Mouse (Mus musculus) MEL (cell line): ENCODE measurements around the gene Abca2. TPM values are rescaled to one million over a fixed set of nuclear protein-coding genes. Genes with fewer than 3 reads are reported as not detected.

ENCODE experiments used
- DNase-seq: peaks from one replicate; pipeline ENCODE4 v3.0.0; 2011; ENCODE audit warnings: low read depth, low spot score
- H3K27ac ChIP-seq: 2 replicates; pipeline ENCODE4 v1.5.1; 2012; ENCODE audit warnings: low read depth, mild to moderate bottlenecking, control low read depth, low read length, moderate library complexity; ENCODE audit not compliant: control insufficient read depth
- H3K27me3 ChIP-seq, 2 experiments: fragments of 150-350 bp in 1 of 2; sonication (generic) in 1 of 2; 2 replicates each; pipeline ENCODE4 v1.6.1; 2012; ENCODE audit warnings: low read length in 2 of 2, mild to moderate bottlenecking in 2 of 2, improper control_type of control experiment in 1 of 2, moderate library complexity in 1 of 2; ENCODE audit not compliant: insufficient read depth in 2 of 2, control insufficient read depth in 1 of 2
- H3K36me3 ChIP-seq, 2 experiments: 2 replicates each; pipeline ENCODE4 v1.6.1; 2012 to 2014; ENCODE audit warnings: low read length in 2 of 2, improper control_type of control experiment in 1 of 2, inconsistent platforms in 1 of 2, mild to moderate bottlenecking in 1 of 2; ENCODE audit not compliant: insufficient read depth in 2 of 2, control insufficient read depth in 1 of 2
- H3K4me1 ChIP-seq, 2 experiments: fragments of 150-350 bp in 1 of 2; sonication (generic) in 1 of 2; 2 replicates each; pipeline ENCODE4 v1.6.1; 2012; ENCODE audit warnings: low read length in 2 of 2, improper control_type of control experiment in 1 of 2, mild to moderate bottlenecking in 1 of 2; ENCODE audit not compliant: insufficient read depth in 2 of 2, control insufficient read depth in 1 of 2
- H3K4me3 ChIP-seq, 2 experiments: fragments of 150-350 bp in 1 of 2; sonication (generic) in 1 of 2; 2 replicates each; pipeline ENCODE4 v1.5.1; 2012; ENCODE audit warnings: low read depth in 2 of 2, low read length in 2 of 2, mild to moderate bottlenecking in 2 of 2, moderate library complexity in 2 of 2, control low read depth in 1 of 2, improper control_type of control experiment in 1 of 2; ENCODE audit not compliant: control insufficient read depth in 1 of 2, insufficient read depth in 1 of 2
- H3K79me2 ChIP-seq: 2 replicates; pipeline ENCODE4 v1.6.1; 2012; ENCODE audit warnings: mild to moderate bottlenecking, low read length, moderate library complexity; ENCODE audit not compliant: control insufficient read depth, poor library complexity, insufficient read depth
- H3K9ac ChIP-seq: 2 replicates; pipeline ENCODE4 v1.6.1; 2012; ENCODE audit warnings: low read depth, mild to moderate bottlenecking, control low read depth, low read length, moderate library complexity; ENCODE audit not compliant: control insufficient read depth, poor library complexity, severe bottlenecking
- H3K9me3 ChIP-seq: fragments of 150-350 bp; sonication (generic); replicated peaks from 2 replicates; pipeline ENCODE4 v1.6.1; 2012; ENCODE audit warnings: mild to moderate bottlenecking, low read length, improper control_type of control experiment, moderate library complexity; ENCODE audit not compliant: insufficient read depth
- BHLHE40 ChIP-seq: IDR thresholded peaks from 2 replicates; pipeline ENCODE4 v1.6.1; 2012; ENCODE audit warnings: low read depth, mild to moderate bottlenecking, inconsistent platforms, low read length, improper control_type of control experiment, borderline replicate concordance
- CHD1 ChIP-seq: IDR thresholded peaks from 2 replicates; pipeline ENCODE4 v1.6.1; 2012; ENCODE audit warnings: low read depth, mild to moderate bottlenecking, inconsistent platforms, low read length, improper control_type of control experiment
- CHD2 ChIP-seq: IDR thresholded peaks from 2 replicates; pipeline ENCODE4 v1.6.1; 2011; ENCODE audit warnings: low read length, improper control_type of control experiment
- ETS1 ChIP-seq: IDR thresholded peaks from 2 replicates; pipeline ENCODE4 v1.6.1; 2012; ENCODE audit warnings: low read depth, mild to moderate bottlenecking, inconsistent platforms, low read length, improper control_type of control experiment, moderate library complexity
- GABPA ChIP-seq: IDR thresholded peaks from 2 replicates; pipeline ENCODE4 v1.6.1; 2012; ENCODE audit warnings: low read depth, mild to moderate bottlenecking, inconsistent platforms, low read length, improper control_type of control experiment, moderate library complexity
- GATA1 ChIP-seq: IDR thresholded peaks from 2 replicates; pipeline ENCODE4 v1.6.1; 2011; ENCODE audit warnings: low read depth, low read length, improper control_type of control experiment
- HCFC1 ChIP-seq: IDR thresholded peaks from 2 replicates; pipeline ENCODE4 v1.6.1; 2012; ENCODE audit warnings: low read depth, mild to moderate bottlenecking, inconsistent platforms, low read length, improper control_type of control experiment, moderate library complexity
- JUND ChIP-seq: IDR thresholded peaks from 2 replicates; pipeline ENCODE4 v1.6.1; 2011; ENCODE audit warnings: low read depth, mild to moderate bottlenecking, improper control_type of control experiment, low read length
- MAZ ChIP-seq: IDR thresholded peaks from 2 replicates; pipeline ENCODE4 v1.6.1; 2012; ENCODE audit warnings: low read depth, mild to moderate bottlenecking, inconsistent platforms, low read length, improper control_type of control experiment
- MEF2A ChIP-seq: IDR thresholded peaks from 2 replicates; pipeline ENCODE4 v1.6.1; 2014; ENCODE audit warnings: low read depth, mild to moderate bottlenecking, inconsistent platforms, low read length, improper control_type of control experiment; ENCODE audit not compliant: poor library complexity, insufficient replicate concordance, severe bottlenecking; ENCODE audit errors: extremely low read depth
- NELFE ChIP-seq: IDR thresholded peaks from 2 replicates; pipeline ENCODE4 v1.6.1; 2011; ENCODE audit warnings: low read depth, low read length, improper control_type of control experiment
- NRF1 ChIP-seq: IDR thresholded peaks from 2 replicates; pipeline ENCODE4 v1.6.1; 2014; ENCODE audit warnings: low read depth, mild to moderate bottlenecking, inconsistent platforms, low read length, improper control_type of control experiment, moderate library complexity; ENCODE audit not compliant: poor library complexity, insufficient read depth, severe bottlenecking
- POLR2A ChIP-seq, 2 experiments: IDR thresholded peaks; 2 replicates each; pipeline ENCODE4 v1.6.1; 2011 to 2012; ENCODE audit warnings: low read length in 2 of 2, mild to moderate bottlenecking in 2 of 2, control low read depth in 1 of 2, improper control_type of control experiment in 1 of 2, low read depth in 1 of 2, moderate library complexity in 1 of 2; ENCODE audit not compliant: control insufficient read depth in 1 of 2, insufficient read depth in 1 of 2, poor library complexity in 1 of 2
- POLR2AphosphoS2 ChIP-seq: IDR thresholded peaks from 2 replicates; pipeline ENCODE4 v1.6.1; 2011; ENCODE audit warnings: low read length, improper control_type of control experiment
- USF1 ChIP-seq: IDR thresholded peaks from 2 replicates; pipeline ENCODE4 v1.6.1; 2014; ENCODE audit warnings: low read depth, mild to moderate bottlenecking, inconsistent platforms, low read length, improper control_type of control experiment, moderate library complexity
- USF2 ChIP-seq, 2 experiments: IDR thresholded peaks; 2 replicates each; pipeline ENCODE4 v1.6.1; 2011 to 2012; ENCODE audit warnings: improper control_type of control experiment in 2 of 2, low read length in 2 of 2, borderline replicate concordance in 1 of 2, inconsistent platforms in 1 of 2, low read depth in 1 of 2, mild to moderate bottlenecking in 1 of 2; ENCODE audit not compliant: insufficient read depth in 1 of 2
- ZC3H11A ChIP-seq: IDR thresholded peaks from 2 replicates; pipeline ENCODE4 v1.6.1; 2012; ENCODE audit warnings: low read depth, mild to moderate bottlenecking, inconsistent platforms, low read length, improper control_type of control experiment
- polyA plus RNA-seq, 2 experiments: library from polyadenylated mRNA; stranded (reverse) in 1 of 2; unstranded in 1 of 2; fragments of >175 nt in 1 of 2; fragments of >200 nt in 1 of 2; gene quantifications; 2 replicates each; pipeline versions ENCODE4 v1.2.1 to v1.2.4; 2012; ENCODE audit warnings: low replicate concordance in 2 of 2, low read depth in 1 of 2; ENCODE audit not compliant: insufficient read length in 2 of 2, insufficient read depth in 1 of 2, missing spikeins in 1 of 2
- total RNA-seq: library from RNA; depleted of rRNA; stranded (reverse); fragments of 300-350 nt; gene quantifications from 2 replicates; pipeline ENCODE4 v1.2.3, GENCODE M21; 2012

The Abca2 gene
- total and polyA plus RNA-seq, 3 experiments: 10.4 to 42.2 TPM; not detected in 1

DNA sequence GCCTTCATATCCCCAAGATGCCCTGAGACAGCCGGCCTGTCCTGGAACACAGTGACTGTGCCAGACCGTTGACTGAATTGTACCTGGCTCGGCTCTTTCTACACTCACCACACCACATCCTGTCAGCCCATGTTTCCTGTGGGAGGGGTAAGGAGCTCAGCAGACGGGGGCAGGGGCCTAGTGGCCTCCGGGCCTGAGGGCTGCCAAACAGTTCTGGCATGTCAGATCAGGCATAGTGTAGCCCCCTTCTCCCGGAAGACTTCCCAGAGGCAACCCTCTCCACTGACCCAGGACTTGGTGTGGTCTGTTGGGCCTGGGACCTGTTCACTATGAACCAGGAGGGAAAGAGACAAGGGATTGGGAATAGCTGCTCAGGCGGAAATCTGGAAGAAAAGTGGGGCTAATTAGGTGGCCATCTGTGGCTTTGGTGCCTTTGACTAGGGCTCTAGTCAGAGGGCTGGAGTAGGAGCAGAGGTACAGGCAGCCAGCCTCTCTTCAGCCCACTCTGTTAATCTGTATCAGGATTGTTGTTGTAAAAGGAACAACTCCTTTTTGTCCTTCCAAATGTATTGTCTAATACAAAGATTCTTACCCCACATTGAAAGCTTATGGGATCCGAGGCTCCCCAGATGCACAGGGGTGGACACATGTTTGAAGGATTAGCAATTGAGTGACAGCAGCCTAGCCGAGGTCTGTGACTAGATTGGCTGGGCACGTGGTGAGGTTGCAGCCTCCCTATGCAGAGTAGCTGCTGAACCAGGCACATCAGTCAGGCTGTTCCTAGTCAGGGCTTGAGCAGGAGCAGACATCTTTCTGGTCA is 37.5 kb downstream of the Abca2 start:
- no peak overlapping the region for H3K4me3 ChIP-seq
- H3K27ac ChIP-seq: no peak overlapping the region
- no peak overlapping the region for H3K9ac ChIP-seq
- no peaks in the 10 kb centered on the region for H3K79me2 ChIP-seq
- peak; percentile 23 for DNase-seq
- no peak for TF ChIP-seq GABPA
- no peak for TF ChIP-seq POLR2AphosphoS2
- peaks cover 0 to 1% of the 10 kb centered on the region in 2 experiments; a peak in 2 of 4 replicates for H3K27me3 ChIP-seq
- peaks cover 4 to 5% of the 10 kb centered on the region in 2 experiments; a peak in 3 of 4 replicates for H3K4me1 ChIP-seq
- H3K9me3 ChIP-seq: no peaks in the 10 kb centered on the region
- no peaks in the 10 kb centered on the region for H3K36me3 ChIP-seq

DNA sequence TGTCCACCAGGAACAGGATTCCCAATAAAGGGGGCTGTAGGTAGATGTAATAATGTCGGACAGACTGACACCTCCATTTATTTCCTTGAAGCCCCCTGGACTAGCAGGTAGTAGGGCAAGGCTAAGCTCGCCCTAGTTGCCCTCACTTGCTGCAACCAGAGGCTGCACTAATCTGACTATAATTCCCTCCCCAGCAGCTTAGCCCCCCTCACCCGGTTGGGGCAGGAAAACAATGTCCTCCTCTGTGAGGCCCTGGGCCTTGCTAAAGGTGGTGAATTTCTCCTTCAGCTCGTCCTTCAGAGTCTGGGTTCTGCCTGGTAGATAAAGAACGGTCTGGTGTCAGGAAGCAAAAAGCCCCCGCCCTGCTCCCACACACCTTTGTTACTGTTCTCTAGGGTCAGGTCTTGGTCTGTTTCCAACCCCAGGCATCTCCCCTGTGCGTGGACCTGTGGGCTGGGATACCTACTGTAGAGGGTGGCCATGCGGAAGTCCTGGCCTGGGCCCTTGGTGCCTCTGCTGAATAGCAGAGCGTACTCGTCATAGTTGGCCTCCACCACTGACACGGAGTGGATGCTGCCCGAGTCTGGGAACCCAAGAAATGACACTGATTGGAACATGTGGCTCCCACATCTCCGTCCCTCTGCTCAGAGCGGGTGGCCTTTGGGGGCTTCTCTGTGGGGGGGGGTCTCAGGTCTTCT is 39.3 kb downstream of the Abca2 start:
- H3K36me3 ChIP-seq: no peaks in the 10 kb centered on the region
- no peaks in the 10 kb centered on the region; a peak in 2 of 4 replicates for H3K4me1 ChIP-seq
- TF ChIP-seq GATA1 (no peak), POLR2A (IDR thresholded peaks at IDR 0.05; ENCODE audit: control insufficient read depth in 1 of 2, insufficient read depth in 1 of 2, low read depth in 1 of 2, low read length in 2 of 2, poor library complexity in 1 of 2) (no peak), NELFE (no peak), MAZ (no peak), ZC3H11A (no peak)

DNA sequence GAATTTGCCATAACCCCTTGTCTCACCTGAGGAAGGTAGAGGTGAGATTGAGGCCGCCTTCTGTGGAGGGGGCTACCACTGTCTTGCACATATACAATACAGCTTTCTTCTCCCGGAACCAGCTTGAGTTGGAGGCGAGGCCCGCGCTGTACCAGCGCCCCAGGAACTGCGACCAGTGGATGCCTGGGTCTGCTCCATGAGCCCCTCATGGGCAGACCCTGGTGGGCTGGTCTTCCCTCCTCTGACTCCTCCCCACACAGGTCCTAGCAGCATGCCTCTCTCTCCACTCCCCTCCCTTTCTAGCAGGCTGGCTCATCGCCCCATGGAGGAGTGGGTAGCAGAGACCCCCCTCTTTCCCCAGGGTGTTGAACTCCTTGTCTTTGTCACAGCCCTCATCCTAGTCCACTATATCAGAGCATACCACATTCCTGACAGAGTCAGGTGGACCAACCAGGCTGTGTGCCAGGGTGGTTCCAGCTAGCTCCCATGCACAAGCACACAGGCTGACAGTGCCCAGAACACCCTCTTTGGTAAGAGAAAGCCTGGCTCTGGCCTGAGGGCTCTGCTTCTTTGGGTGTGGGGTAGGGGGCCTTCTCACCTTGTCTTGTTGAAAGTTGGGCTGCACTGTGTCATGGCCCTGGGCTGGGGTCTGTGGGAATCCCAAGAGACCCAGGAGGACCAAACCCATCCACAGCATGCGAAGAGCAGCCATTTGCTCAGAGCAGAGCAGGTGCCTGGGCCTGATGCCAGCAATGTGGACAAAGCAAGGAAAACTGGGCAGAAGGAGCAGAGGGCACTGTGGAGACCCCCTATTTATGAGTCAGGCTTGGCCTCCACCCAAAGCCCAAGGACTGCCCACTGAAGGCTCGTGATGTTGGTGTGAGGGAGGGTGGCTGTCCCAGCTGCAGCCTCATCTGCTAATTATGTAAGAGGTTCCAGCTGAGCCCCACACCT is 40.7 kb downstream of the Abca2 start:
- Histone ChIP-seq H3K27ac (no peak overlapping the region), H3K27me3 (peaks cover 0 to 1% of the 10 kb centered on the region in 2 experiments; a peak in 2 of 4 replicates), H3K9me3 (no peaks in the 10 kb centered on the region), H3K36me3 (no peaks in the 10 kb centered on the region), H3K9ac (no peak overlapping the region), H3K79me2 (no peaks in the 10 kb centered on the region), H3K4me3 (no peak overlapping the region), H3K4me1 (no peaks in the 10 kb centered on the region; a peak in 2 of 4 replicates)
- no peak for DNase-seq
- no peak for TF ChIP-seq HCFC1
- no peak for TF ChIP-seq CHD2
- TF ChIP-seq MEF2A: no peak
- no peak for TF ChIP-seq BHLHE40
- no peak for TF ChIP-seq USF1
- TF ChIP-seq JUND: no peak
- no peak for TF ChIP-seq NRF1
- TF ChIP-seq ETS1: no peak
- TF ChIP-seq POLR2A (IDR thresholded peaks at IDR 0.05; ENCODE audit: control insufficient read depth in 1 of 2, insufficient read depth in 1 of 2, low read depth in 1 of 2, low read length in 2 of 2, poor library complexity in 1 of 2): no peak
- TF ChIP-seq CHD1: no peak
- no peak for TF ChIP-seq NELFE
- no peak for TF ChIP-seq USF2 (IDR thresholded peaks at IDR 0.05; ENCODE audit: borderline replicate concordance in 1 of 2, insufficient read depth in 1 of 2, low read depth in 1 of 2, low read length in 2 of 2)
- TF ChIP-seq, all 39 proteins: peak for 0

More for the DNA sequence above, 39.3 kb downstream of the Abca2 start:
- no peaks in the 10 kb centered on the region for H3K9me3 ChIP-seq
- no peak for DNase-seq
- no peaks in the 10 kb centered on the region for H3K79me2 ChIP-seq
- peaks cover 0 to 1% of the 10 kb centered on the region in 2 experiments; a peak in 2 of 4 replicates for H3K27me3 ChIP-seq
- no peak overlapping the region for H3K4me3 ChIP-seq
- no peak overlapping the region for H3K27ac ChIP-seq
- H3K9ac ChIP-seq: no peak overlapping the region
